Mouse (Mus musculus) 416B (cell line): ENCODE data around the gene Siva1.

Source experiments
- DNase-seq: peaks from one replicate; pipeline ENCODE4 v3.0.0; 2011; ENCODE audit warnings: low read depth

Gene Siva1

DNA sequence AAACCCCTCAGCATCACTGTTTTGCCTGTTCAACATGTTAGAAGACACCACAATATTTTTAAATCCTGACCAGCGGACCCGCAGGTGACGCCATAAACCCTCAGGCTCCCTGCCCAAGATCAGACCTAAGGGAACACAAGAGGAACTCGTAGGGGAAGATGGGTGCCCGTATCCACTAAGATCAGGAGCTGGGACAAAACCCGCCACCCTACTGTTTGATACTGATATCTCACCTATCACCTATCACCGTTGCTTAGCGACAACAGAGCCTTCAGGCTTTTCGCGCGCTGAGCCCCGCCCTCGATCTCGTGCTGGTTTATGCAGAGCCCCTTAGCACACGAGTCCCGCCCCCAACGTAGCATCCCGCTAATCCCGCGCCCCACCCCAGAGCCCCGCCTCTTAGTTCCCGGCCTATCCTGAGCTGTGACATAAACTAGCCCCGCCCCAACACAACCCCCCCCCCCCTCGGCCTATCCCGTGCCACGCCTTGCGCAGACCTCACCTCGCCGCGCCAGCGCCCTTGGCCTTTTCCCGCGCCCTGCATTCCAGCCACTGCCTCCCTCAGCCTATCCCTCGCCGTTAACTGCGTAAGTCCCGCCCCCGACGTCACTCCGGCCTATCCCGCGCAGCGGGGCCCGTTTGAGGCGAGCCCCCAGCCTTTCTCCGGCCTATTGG is at the start of gene Siva1:
Gene Siva1, plus strand, starts transcription at position 500 of the 675 bp plus-strand sequence.
- peak; percentile 99 for DNase-seq

- DNase-seq, result no peak
Observed at GRCm38 (mm10) chr12:112594989-112595388, 49.5 kb upstream of the Siva1 start.

DNA sequence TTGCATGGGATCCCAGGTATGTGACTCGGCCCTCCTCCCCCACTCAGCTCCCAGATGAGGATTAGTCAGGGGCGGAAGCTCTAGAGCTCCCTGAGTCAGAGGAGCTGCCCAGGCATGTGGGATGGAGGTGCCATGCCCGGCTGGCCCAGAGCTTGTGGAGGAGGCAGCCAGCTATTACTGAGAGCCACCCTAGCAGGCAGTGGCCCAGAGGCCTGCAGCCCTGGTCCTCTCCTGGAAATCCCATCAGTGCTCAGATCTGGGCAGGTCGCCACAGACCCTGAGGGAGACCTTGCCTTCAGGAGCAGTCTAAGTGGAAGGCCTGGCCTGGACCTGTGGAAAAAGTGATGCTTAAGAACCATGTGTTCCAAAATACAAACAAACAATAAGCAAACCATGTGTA is 48.9 kb upstream of the Siva1 start:
- DNase-seq, result peak; percentile 49

DNA sequence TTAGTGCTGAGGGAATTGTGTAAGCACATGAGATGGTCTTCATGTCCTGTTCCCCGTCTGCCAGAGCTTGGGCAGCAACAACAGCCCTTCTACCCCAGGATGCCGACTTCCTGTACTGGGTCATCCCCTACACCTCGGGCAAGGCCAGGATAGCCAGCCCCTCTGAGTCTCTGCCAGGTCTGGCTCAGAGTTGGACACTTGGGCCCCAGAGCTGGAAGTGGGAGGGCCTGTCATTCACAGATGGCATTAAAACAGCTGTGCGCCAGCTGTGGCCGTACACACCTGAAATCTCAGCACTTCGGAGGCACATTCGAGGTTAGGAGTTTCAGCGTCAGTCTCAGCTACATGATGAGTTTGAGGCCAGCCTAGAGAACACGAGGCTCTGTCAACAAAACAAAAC is 48.0 kb upstream of the Siva1 start:
- peak; percentile 25 for DNase-seq

- no peak for DNase-seq
Observed at GRCm38 (mm10) chr12:112596891-112597500, 47.5 kb upstream of the Siva1 start.

GRCm38 (mm10) chr12:112597618-112598017 is 46.9 kb upstream of the Siva1 start:
- DNase-seq, result no peak

DNA sequence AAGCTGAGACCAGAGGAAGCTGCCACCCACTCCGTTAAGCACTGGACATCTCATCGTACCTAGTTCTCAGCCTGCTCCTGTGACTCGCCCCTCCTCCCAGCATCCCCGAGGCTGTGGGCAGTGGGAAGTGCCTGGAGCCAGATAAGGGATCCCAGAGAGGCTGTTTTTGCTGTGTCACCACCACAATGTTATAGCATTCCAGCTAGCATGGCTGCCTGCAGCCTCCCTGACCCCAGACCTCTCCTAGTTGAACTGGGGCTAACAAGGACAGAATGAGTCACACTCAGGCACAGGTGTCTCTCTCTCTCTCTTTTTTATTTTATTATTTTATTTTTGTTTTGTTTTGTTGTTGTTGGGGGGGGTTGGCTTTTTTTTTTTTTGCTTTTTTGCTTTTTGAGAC is 45.3 kb upstream of the Siva1 start:
- peak; percentile 98 for DNase-seq

- DNase-seq, result no peak
Observed at GRCm38 (mm10) chr12:112599942-112600611, 44.4 kb upstream of the Siva1 start.

DNA sequence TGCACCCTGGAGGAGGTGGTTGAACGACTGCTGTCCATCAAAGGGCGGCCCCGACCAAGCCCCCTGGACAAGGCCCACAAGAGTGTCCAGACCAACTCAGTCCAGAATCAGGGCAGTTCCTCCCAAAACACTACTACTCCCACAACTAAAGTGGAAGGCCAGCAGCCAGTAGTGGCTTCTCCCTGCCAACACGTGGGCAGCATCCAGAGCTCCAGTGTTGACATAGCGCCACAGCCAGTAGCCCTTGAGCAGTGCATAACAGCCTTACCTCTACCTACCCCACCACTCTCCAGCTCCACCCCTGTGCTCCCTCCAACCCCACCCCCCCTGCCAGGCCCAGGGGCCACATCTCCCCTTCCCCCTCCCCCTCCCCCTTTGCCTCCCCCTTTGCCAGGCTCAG is 40.5 kb upstream of the Siva1 start:
- no peak for DNase-seq

DNA sequence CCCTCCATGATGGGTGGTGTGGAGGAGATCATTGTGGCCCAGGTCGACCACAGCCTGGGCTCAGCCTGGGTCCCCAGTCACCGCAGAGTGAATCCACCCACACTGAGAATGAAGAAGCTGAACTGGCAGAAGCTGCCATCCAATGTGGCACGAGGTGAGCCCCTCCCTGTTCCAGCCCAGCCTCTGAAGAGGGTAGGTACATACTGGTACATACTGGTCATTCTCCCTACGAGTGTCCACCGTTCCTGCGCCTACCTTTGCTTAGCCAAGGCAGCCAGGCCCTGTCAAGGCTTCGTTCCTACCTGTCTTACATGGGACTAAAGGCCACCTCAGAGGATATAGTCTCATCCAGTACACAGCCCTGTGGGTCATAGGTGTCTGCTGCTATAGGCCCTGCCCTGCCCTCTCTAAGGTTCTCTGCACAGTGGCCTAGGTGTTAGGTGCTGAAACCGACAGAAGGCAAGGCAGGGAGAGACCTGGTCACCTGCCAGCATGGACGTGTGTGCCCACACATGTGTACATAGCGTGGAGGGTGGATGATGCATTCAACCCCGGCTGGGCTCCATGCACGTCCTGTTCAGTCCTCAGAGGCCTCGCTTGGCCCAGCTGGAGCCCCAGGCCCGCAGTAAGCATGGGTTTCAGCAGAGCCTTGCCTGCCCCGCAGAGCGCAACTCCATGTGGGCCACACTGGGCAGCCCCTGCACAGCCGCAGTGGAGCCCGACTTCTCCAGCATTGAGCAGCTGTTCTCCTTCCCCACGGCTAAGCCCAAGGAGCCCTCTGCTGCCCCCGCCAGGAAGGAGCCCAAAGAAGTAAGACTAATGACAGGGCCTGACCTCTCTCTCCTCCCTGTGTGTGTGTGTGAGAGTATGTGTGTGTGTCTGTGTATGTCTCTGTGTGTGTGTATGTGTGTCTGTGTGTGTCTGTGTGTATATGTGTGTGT is 39.5 kb upstream of the Siva1 start:
- peak; percentile 74 for DNase-seq

- peak; percentile 75 for DNase-seq
Observed at GRCm38 (mm10) chr12:112605766-112606165, 38.7 kb upstream of the Siva1 start.

GRCm38 (mm10) chr12:112606998-112607397 is 37.5 kb upstream of the Siva1 start:
- DNase-seq, result peak; percentile 60

DNA sequence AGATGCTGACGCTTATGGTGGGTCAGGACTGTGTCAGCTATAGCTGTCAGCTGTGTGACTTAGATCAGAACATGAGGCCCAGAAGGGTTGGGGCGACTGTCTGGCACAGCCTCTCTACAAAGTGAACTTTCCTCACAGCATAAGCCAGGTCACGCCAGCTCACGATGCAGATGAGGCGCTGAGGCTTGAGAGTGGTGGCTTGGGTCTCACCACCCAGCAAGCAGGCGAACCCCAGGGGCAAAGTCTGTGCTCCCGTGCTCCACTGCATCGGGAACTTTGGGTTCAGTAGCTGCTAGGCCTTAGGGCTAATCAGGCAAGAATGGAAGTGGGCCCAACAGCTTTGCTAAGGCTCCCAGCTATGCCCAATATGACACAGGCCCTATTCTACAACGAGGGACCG is 35.4 kb upstream of the Siva1 start:
- no peak for DNase-seq

DNA sequence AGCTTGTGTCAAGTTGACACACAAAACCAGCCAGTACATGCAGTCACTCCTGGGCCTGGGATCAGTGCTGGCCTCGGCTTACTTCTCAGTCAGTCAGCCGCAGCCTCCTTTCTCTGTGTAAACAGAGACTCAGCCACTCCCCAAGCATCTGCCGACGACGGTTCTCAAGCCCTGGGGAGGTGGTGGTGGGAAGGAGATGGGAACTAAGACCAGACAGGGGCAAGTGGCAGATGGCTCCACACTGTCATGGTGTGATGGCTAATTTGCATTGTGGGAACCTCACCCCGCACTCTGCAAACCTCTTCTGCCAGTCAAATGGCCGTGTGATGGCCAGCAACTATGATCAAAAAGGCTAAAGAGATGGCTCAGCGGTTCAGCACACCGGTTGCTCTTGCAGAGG is 27.8 kb upstream of the Siva1 start:
- DNase-seq, result no peak

- peak; percentile 93 for DNase-seq
Observed at GRCm38 (mm10) chr12:112617184-112617583, 27.3 kb upstream of the Siva1 start.

- DNase-seq, result peak; percentile 92
Observed at GRCm38 (mm10) chr12:112617898-112618380, 26.5 kb upstream of the Siva1 start.

- peak; percentile 64 for DNase-seq
Observed at GRCm38 (mm10) chr12:112618981-112619685, 25.3 kb upstream of the Siva1 start.

DNA sequence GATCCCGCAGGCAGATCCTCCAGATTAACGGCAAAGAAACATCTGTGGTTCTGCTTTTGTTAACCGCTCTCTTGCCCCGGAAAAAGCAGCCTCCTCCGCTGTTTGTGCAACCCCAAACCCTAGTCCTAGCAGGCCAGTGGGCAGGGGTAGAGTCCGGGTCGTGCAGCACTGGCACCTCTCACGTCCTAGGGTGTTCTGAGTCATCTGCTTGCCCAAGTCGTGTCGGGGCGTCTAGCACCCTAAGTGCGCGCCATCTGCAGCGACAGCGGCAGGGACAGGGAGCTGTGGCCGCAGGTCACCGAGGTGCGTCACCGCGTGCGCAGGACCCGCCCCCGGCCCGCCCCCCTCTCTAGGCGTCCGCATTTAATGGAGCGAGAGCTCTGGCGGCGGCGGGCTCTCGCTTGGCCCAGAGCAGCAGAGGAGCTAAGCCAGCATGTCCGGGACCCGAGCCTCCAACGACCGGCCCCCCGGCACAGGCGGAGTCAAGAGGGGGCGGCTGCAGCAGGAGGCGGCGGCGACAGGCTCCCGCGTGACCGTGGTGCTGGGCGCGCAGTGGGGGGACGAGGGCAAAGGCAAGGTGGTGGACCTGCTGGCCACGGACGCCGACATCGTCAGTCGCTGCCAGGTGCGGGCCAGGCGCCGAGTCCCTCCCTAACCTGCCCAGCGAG is 24.7 kb upstream of the Siva1 start, which contains the start of gene Adssl1:
Gene Adssl1, plus strand, starts transcription at position 360 of the 668 bp plus-strand sequence.
- DNase-seq, result peak; percentile 92

GRCm38 (mm10) chr12:112620354-112621061 is 24.0 kb upstream of the Siva1 start:
- peak; percentile 41 for DNase-seq

GRCm38 (mm10) chr12:112621900-112622299 is 22.6 kb upstream of the Siva1 start:
- peak; percentile 66 for DNase-seq
